Mouse (Mus musculus) B cell, adult 2 months (primary cell): ENCODE data around the gene Opcml.

Source experiments
- DNase-seq, 2 experiments: peaks; one replicate each; pipeline ENCODE4 v3.0.0; 2022

Gene Opcml

GRCm38 (mm10) chr9:28013192-28013591 lies 222.6 kb downstream of the Opcml start:
- no peak for DNase-seq

- no peak for DNase-seq
These were observed 237.6 kb downstream of the Opcml start for GRCm38 (mm10) chr9:28028156-28028555.

- no peak for DNase-seq
These were observed 238.3 kb downstream of the Opcml start for GRCm38 (mm10) chr9:28028788-28029393.

GRCm38 (mm10) chr9:28049157-28049556 lies 258.6 kb downstream of the Opcml start:
- DNase-seq = no peak

- no peak for DNase-seq
These were observed 266.7 kb downstream of the Opcml start for GRCm38 (mm10) chr9:28057171-28057845.

DNA sequence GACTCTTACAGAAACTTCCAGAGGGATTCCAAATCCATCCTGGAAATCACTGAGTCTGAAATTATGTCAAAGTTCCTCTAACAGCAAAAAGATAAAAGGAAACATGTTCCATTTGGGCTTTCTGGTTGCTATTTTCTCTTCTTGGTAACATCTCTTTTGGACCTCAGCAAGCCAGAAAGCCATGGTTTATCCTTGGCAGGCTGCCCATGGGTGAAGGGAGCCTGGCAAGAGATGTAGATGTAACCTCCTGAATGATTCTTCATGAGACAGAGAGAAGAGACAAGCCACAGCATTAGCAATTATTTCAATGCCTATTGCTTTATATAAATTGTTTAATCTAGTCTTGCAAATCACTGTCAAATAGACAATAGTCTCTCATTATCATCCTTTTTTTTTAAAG lies 274.6 kb downstream of the Opcml start:
- no peak for DNase-seq

DNA sequence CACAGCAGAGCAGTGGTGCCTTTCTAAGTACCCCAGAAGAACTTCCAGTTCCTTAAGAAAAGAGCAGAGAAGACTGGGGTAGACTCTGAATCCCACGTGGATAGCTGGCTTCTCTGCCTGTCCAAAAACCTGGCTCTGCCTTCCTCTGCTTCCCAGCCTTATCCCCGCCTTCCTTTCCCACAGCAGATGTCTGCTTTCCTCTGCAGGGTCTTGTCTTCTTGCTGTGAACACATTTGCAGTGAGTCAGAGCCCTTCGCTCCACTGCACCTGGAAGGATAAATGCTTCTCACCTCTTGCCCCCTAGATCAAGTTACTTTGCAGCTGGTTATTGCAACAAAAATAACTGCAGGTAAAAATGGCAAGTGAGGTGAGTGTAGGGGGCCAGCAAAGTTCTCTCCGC lies 290.1 kb downstream of the Opcml start:
- DNase-seq = no peak

- no peak for DNase-seq
These were observed 293.2 kb downstream of the Opcml start for GRCm38 (mm10) chr9:28083754-28084153.

- no peak for DNase-seq
These were observed 293.7 kb downstream of the Opcml start for GRCm38 (mm10) chr9:28084273-28084726.

GRCm38 (mm10) chr9:28091395-28091794 lies 300.8 kb downstream of the Opcml start:
- DNase-seq = no peak

GRCm38 (mm10) chr9:28094722-28095121 lies 304.1 kb downstream of the Opcml start:
- DNase-seq = no peak

DNA sequence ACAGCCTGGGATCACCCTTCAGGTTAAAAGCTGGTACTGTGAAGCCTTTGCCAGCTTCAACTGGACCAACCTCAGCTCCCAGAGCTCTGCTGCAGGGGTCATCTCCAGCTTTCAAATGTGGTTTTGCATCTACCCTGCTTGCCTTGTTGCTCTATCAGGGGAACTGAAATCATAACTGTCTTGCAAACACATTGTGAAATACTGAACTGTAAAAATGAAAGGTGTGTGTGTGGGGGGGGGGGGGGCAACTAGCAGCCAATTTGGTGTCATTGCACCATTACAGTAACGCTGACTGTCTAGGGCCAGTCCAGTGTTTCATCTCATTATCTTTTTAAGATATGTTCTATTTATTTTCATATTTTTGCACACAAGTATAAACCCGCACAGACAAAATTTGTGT lies 305.6 kb downstream of the Opcml start:
- no peak for DNase-seq

GRCm38 (mm10) chr9:28101981-28102380 lies 311.4 kb downstream of the Opcml start:
- no peak for DNase-seq

- DNase-seq = no peak
These were observed 331.3 kb downstream of the Opcml start for GRCm38 (mm10) chr9:28121858-28122257.

- no peak for DNase-seq
These were observed 338.2 kb downstream of the Opcml start for GRCm38 (mm10) chr9:28128735-28129134.

GRCm38 (mm10) chr9:28131521-28131920 lies 340.9 kb downstream of the Opcml start:
- no peak for DNase-seq

- DNase-seq = no peak
These were observed 346.0 kb downstream of the Opcml start for GRCm38 (mm10) chr9:28136614-28137013.

DNA sequence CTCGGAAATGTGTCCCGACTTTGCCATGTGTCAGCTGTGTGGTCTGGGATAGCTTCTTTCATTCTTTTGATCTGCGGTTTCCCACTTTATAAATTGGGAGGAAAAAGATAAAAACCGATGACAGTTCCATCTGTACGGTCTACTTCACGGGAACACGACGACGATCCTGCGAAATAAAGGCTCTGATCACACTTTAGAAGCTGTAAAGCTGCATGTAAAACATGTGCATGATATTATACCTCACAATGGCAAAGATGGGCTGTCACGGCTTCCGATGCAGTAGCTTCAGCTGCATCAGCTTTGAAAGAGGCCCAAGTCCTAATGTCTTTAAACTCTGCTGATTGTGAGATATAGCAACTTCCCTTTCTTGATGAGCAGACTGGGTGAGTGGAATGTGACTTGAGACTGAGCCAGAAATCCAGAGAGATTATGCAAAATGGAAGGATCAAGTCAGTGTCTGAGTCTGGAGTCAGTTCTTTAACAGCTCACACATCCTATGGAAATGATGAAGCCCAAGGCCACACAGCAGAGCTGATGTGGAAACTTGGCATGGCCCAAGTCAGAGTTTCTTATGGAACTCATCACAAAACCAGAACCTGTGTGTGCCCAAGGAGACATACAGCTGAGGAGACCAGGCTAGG lies 349.5 kb downstream of the Opcml start:
- no peak for DNase-seq

DNA sequence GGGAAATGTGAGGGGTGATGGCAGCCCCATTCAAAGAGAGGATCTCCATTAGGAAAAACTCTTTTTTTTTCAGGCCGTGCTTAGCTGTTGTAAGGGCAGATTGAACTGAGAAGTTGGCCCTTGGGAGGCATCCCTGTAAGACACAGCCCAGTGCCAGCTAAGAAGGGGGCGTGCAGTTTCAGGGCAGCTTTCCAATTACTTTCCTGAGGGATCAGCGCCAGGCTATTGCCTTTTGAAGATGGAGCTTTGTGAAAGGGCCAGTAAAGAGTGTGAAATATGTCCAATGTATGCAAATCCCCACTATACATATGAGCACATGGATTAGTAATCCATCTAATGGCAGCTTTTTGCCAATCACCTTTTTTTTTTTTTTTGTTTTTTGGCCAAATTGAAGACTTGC lies 358.9 kb downstream of the Opcml start:
- DNase-seq = no peak

GRCm38 (mm10) chr9:28153748-28154147 lies 363.2 kb downstream of the Opcml start:
- no peak for DNase-seq

DNA sequence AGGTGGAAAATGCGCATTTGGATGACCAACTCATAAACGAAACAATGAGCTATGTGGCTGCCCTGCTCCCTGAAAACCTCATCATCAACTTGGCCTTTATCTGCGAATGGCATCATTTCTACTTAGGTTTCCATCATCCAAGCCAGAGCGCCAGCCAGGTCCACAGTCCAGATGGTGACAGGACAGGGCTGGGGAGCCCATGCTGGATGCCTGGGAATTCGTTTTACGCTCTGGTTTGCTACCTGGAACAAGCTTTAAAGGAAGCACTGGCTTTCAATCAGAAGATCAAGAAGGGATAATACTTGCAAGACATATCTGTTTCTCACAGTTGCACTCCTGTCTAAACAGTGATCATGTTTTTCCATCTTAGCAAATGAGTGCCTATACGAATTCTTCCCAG lies 366.5 kb downstream of the Opcml start:
- DNase-seq = no peak

GRCm38 (mm10) chr9:28160953-28161352 lies 370.4 kb downstream of the Opcml start:
- DNase-seq = no peak

GRCm38 (mm10) chr9:28163946-28164345 lies 373.4 kb downstream of the Opcml start:
- no peak for DNase-seq

DNA sequence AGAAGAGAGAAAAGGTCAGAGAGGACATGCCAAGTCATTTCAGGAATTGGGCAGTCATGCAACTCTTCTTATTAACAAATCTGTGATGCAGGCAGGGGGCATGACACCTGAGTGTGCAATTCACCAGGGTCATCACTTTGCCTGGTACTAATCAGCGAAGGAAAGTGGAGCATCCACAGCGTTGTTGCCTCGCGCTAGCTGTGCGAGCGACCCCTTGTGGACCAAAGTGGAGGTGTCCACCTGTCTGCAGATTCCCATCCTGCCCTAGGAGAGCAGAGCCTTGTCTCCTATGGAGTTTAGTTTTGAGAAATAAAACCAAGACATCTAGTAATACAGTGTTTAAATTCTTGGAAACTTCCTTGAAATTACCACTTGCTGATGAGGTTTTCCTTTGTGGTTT lies 381.3 kb downstream of the Opcml start:
- no peak for DNase-seq
